Mouse (Mus musculus): ENCODE data around the gene Mest.

The Mest gene

DNA sequence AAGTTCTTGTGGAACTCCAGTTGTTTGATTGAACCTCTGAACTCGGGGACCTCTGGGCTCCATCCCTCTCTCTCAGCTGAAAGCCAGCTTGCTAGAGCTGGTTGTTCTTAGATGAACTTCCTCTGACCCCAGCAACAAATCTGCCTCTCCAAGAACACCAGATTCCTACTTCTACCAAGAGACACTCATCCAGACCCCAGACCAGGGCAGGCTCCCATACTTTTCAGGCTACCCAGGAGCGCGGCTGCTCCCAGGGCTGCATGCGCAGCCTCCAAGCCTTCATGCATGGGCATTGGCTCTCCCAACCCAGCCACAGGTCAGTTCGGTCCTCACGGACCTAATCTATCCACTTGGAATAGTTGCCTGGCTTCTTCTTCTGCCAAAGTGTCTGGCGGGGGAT lies at the start of gene Mest:
Mest (plus strand) TSS at position 217 of the 400 bp plus-strand sequence.
- no peak for DNase-seq (ENCODE audit: low read depth, low spot score)

DNA sequence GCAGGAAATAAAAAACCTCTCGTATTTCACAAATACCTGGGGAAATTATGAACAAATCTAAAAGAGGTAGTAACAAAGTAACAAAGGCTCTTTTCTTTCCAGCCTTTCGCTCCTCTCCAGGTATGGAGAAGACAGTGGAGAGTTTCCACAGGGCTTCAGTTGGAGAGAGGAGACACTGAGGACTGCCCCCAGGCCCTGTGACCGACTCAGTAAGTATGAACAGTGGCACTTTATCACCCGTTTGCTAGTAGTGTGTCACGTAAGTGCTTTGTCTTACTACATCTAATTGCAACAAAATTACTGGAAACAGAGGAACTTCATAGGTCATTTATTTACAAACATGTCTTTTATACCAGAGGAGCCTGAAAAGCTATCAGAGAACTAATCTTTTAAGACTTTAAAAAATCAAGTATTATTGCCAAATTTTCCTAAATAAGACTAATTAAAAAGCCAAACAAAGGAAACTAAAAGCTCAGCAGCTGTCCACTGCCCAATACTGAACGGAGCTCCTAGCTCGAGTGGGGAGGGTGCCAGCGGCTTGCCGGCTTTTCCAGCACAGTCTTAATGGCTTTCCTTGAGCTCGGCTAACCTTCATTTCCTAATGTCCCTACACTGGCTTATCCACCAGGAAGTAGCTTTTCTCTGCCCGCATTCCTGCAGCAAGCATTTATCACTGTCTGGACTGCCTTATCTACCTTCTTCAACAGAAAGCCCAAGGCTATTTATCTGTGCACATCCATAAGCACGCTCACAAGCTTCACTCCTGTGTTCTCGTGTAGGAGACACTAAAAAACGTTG lies 49.4 kb upstream of the Mest start:
- DNase-seq (ENCODE audit: low read depth, low spot score): no peak

DNA sequence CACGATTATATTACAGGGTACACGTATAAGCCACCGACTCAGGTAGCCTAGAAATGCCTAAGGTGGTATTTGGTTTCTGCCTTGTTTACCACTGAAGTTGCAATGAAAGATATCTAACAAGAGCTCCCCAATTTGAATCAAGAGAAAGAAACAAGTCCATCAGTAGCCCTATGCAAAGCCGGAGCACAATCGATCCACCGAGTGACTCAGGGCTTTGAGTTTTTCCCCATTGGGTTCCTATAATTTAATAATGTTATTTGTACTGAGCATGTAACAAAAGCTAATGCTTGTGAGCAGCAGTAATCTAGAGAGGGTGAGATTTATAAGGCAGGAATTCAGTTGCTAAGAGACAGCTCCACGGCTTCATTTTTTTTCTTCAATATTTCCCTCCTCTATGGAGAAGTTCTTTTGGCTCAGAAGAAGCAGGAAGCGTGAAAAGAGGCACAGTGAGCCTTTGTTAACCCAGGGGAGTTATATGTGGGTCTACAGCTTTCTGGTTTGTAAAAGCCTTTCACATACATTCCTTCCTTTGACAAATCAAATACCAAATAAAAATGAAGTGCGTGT lies 48.5 kb upstream of the Mest start:
- no peak for DNase-seq (ENCODE audit: low read depth, low spot score)

GRCm38 (mm10) chr6:30675281-30675771 lies 48.0 kb upstream of the Mest start:
- DNase-seq (ENCODE audit: low read depth, low spot score): no peak

- DNase-seq (ENCODE audit: low read depth, low spot score): no peak
These were observed 46.8 kb upstream of the Mest start for GRCm38 (mm10) chr6:30676506-30676905.

- no peak for DNase-seq (ENCODE audit: low read depth, low spot score)
These were observed 45.8 kb upstream of the Mest start for GRCm38 (mm10) chr6:30677591-30677990.

GRCm38 (mm10) chr6:30678482-30678881 lies 44.9 kb upstream of the Mest start:
- no peak for DNase-seq (ENCODE audit: low read depth, low spot score)

GRCm38 (mm10) chr6:30679567-30679966 lies 43.8 kb upstream of the Mest start:
- no peak for DNase-seq (ENCODE audit: low read depth, low spot score)

GRCm38 (mm10) chr6:30680442-30680841 lies 42.9 kb upstream of the Mest start:
- no peak for DNase-seq (ENCODE audit: low read depth, low spot score)

- no peak for DNase-seq (ENCODE audit: low read depth, low spot score)
These were observed 41.1 kb upstream of the Mest start for GRCm38 (mm10) chr6:30681935-30682900.

- DNase-seq (ENCODE audit: low read depth, low spot score): no peak
These were observed 38.8 kb upstream of the Mest start for GRCm38 (mm10) chr6:30684570-30684969.

GRCm38 (mm10) chr6:30687198-30687597 lies 36.1 kb upstream of the Mest start:
- DNase-seq (ENCODE audit: low read depth, low spot score): no peak

GRCm38 (mm10) chr6:30692826-30693225 lies 30.5 kb upstream of the Mest start:
- no peak for DNase-seq (ENCODE audit: low read depth, low spot score)

DNA sequence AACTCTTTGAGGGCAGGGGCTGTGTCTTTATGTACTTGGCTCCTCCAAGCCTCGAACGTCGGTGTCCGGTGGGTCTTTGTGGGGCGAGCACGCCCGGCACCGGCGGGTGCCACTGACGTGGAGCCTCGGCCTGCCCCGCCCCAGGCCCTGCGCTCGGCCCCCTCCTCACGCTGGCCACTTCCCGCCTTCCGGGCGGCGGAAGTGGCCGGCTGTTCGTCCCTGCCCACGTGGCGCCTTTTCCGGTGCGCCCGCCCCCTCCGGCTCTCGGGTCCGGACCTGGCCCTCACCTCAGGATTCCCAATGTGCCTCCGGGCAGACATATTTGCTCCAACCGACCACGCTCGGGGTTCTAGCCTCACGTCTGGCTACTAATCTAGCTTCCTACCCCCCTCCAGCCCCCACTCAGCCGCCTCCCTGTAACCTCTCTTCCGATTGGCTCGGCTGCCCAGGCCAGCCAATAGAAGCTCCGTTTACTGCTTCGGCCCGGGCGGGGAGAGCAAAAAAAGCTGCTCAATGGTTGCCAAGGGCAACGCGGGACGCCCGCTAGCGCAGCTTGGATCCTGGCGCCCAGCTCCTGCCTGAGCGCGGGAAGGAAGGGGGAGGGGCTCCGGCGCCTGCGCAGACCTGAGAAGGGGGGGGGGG lies 29.9 kb upstream of the Mest start, which contains the start of gene Cep41:
Cep41 (minus strand) TSS at position 400 of the 642 bp plus-strand sequence.
- DNase-seq (ENCODE audit: low read depth, low spot score): peak; percentile 95

- DNase-seq (ENCODE audit: low read depth, low spot score): no peak
These were observed 29.1 kb upstream of the Mest start for GRCm38 (mm10) chr6:30694209-30694608.

GRCm38 (mm10) chr6:30695124-30695523 lies 28.2 kb upstream of the Mest start:
- DNase-seq (ENCODE audit: low read depth, low spot score): no peak

- no peak for DNase-seq (ENCODE audit: low read depth, low spot score)
These were observed 25.9 kb upstream of the Mest start for GRCm38 (mm10) chr6:30697464-30697863.

GRCm38 (mm10) chr6:30698036-30698435 lies 25.3 kb upstream of the Mest start:
- no peak for DNase-seq (ENCODE audit: low read depth, low spot score)

DNA sequence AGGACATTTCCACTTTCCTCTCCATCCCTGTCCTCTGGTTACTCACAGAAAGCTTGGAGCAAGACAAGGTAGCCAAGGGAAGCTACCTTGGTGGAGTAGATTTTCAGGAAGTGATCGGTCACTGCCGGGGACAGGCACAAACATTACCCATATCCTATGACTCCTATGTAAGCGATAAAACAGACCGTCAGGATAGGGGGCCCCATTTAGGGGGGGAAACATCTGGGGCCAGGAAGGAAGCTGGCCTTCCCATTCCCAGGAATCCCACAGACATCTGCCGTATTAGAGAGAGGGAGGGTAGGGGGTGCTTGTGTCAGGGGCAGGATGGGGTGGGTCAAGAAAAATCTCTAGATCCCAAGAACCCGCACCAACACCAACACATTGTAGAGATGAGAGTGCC lies 23.2 kb upstream of the Mest start:
- DNase-seq (ENCODE audit: low read depth, low spot score): no peak

GRCm38 (mm10) chr6:30702881-30703280 lies 20.5 kb upstream of the Mest start:
- DNase-seq (ENCODE audit: low read depth, low spot score): no peak

DNA sequence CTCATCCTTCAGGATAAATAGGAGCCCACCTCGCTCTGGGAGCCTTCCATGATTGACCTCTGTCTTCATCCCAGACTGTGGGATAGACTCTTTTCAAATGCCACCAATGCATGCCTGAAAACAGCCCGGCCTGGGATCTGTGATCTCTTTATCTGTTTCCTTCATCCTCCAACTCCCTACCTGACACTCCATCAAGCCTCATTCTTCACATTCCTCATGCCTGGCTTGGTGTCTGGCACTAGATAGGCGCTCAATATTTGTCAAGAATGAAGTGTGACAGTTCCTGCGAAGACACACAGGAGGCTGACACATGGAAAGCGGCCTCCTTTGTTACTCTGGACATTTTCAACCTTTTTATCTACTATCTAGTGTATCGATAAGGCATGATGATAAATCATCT lies 19.9 kb upstream of the Mest start:
- DNase-seq (ENCODE audit: low read depth, low spot score): no peak

Data from retina, adult 2 months (tissue).